Mouse (Mus musculus) G1E (cell line): ENCODE results near the gene B3gnt8. TPM values are rescaled to one million over a fixed set of nuclear protein-coding genes. Genes with fewer than 3 reads are reported as not detected.

ENCODE experiments used
- ATAC-seq: 2 replicates; pipeline ENCODE4 v1.8.0; 2016; ENCODE audit warnings: mild to moderate bottlenecking; ENCODE audit not compliant: insufficient number of reproducible peaks, poor library complexity, low FRiP score, severe bottlenecking; ENCODE audit errors: extremely low read depth
- DNase-seq: peaks from one replicate; pipeline ENCODE4 v3.0.0; 2012; ENCODE audit warnings: low spot score
- H3K27me3 ChIP-seq: 2 replicates; pipeline ENCODE4 v1.6.1; 2012; ENCODE audit warnings: mild to moderate bottlenecking, low read length, inconsistent platforms; ENCODE audit not compliant: insufficient read depth
- H3K36me3 ChIP-seq: replicated peaks from 2 replicates; pipeline ENCODE3; 2012; ENCODE audit warnings: mild to moderate bottlenecking, inconsistent platforms
- H3K4me1 ChIP-seq: 2 replicates; pipeline ENCODE4 v1.6.1; 2012; ENCODE audit warnings: low read depth, low read length, inconsistent platforms, mixed read lengths; ENCODE audit not compliant: insufficient read depth
- H3K4me3 ChIP-seq: 2 replicates; pipeline ENCODE4 v1.5.1; 2012; ENCODE audit warnings: low read depth, mild to moderate bottlenecking, inconsistent platforms, low read length, moderate library complexity, mixed read lengths
- H3K9me3 ChIP-seq: replicated peaks from 2 replicates; pipeline ENCODE4 v1.6.1; 2012; ENCODE audit warnings: inconsistent platforms
- CTCF ChIP-seq: IDR thresholded peaks from 2 replicates; pipeline ENCODE4 v1.5.1; 2012; ENCODE audit warnings: low read depth, low read length, inconsistent platforms, mixed read lengths
- GATA1 ChIP-seq: IDR thresholded peaks from 2 replicates; pipeline ENCODE4 v1.6.1; 2012; ENCODE audit warnings: borderline replicate concordance, low read length, inconsistent platforms, mixed read lengths
- GATA2 ChIP-seq: IDR thresholded peaks from 2 replicates; pipeline ENCODE4 v1.6.1; 2012; ENCODE audit warnings: low read depth, low read length, inconsistent platforms, borderline replicate concordance
- POLR2AphosphoS5 ChIP-seq: IDR thresholded peaks from 2 replicates; pipeline ENCODE4 v1.6.1; 2012; ENCODE audit warnings: low read depth, low read length, inconsistent platforms; ENCODE audit not compliant: insufficient replicate concordance
- TAL1 ChIP-seq: conservative IDR thresholded peaks from 2 replicates; pipeline ENCODE4 v1.6.1; 2012; ENCODE audit warnings: low read depth, low read length, inconsistent platforms, mixed read lengths
- polyA plus RNA-seq: library from polyadenylated mRNA; stranded (reverse); fragments of >175 nt; gene quantifications from 2 replicates; pipeline ENCODE4 v1.2.3, GENCODE M21; 2012
- total RNA-seq, 2 experiments: library from RNA; stranded (forward) in 1 of 2; stranded (reverse) in 1 of 2; fragments of 200-1000 nt in 1 of 2; fragments of >200 nt in 1 of 2; fragmentation: Nextera tagmentation in 1 of 2; gene quantifications; 2 replicates each; pipeline ENCODE4 v1.2.3; 2014 to 2017

B3gnt8 gene
- total and polyA plus RNA-seq, 3 experiments, result 0.83 to 1.3 (median 0.98) TPM

DNA sequence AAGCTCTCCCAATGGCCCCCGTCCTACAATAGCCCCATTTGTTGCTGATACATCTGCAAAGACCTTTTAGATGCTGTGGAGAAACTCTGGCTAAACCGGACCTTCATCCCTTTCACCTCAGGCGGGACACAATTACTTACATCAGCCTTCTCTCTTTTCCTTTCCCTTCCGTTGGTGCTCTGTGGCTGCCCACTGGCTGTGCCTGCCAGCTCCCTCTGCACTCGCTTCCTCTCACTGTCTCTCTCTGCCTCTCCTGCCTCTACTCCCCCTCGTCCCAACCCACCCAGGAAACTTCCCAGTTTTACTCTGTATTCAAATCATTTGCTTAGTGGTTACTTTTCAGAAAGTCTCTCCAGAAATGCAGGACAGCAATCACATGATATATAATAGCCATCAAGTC lies 16.4 kb upstream of the B3gnt8 start:
- TF ChIP-seq TAL1 (no peak), CTCF (no peak), GATA2 (no peak), POLR2AphosphoS5 (no peak), GATA1 (no peak)
- no peak overlapping the region for H3K4me3 ChIP-seq
- H3K4me1 ChIP-seq, result peaks cover 11% of the 10 kb centered on the region
- peaks cover 21% of the 10 kb centered on the region for H3K27me3 ChIP-seq
- H3K9me3 ChIP-seq, result no peaks in the 10 kb centered on the region
- ATAC-seq, result no peak
- H3K36me3 ChIP-seq, result no peaks in the 10 kb centered on the region
- DNase-seq, result no peak

DNA sequence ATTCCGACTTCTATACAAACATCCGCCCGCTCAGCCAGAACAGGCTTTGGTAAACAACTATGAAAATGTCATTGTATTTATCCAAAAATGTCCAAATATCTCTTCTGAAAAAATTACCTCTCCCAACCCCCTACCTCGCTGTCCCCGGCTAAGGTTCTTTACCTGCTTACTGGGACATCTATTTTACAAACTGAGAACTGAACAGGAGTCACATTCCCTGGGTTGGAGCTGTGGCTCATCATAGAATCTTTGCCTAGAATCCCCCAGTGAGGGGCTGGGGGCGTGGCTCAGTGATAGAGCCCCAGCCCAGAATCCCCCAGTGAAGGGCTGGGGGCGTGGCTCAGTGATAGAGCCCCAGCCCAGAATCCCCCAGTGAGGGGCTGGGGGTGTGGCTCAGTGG lies 15.0 kb upstream of the B3gnt8 start:
- Histone ChIP-seq H3K9me3 (no peaks in the 10 kb centered on the region), H3K4me3 (no peak overlapping the region), H3K4me1 (peaks cover 11% of the 10 kb centered on the region), H3K27me3 (peaks cover 35% of the 10 kb centered on the region), H3K36me3 (no peaks in the 10 kb centered on the region)
- ATAC-seq (no peak), DNase-seq (no peak)
- TF ChIP-seq CTCF, result no peak
- no peak for TF ChIP-seq GATA2
- TF ChIP-seq GATA1, result no peak
- TF ChIP-seq TAL1, result no peak
- TF ChIP-seq POLR2AphosphoS5, result no peak

DNA sequence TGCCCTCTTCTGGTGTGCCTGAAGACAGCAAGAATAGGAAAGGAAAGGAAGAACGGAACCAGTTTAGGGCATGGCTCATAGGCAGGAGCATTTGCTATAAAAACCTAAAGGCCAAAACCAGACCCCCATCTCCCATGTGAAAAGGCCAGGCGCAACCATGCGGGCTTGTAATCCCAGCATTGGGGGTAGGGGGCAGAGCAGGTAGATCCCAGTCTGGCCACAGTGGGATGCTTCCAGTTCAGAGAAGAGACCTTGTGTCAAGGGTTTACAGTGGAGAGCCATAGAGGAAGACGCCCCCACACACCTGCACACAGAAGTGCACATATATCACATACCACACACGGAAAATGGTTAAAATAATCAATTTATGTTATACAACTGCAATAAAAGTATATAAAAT lies 12.4 kb upstream of the B3gnt8 start:
- Histone ChIP-seq H3K36me3 (no peaks in the 10 kb centered on the region), H3K4me1 (peaks cover 8% of the 10 kb centered on the region), H3K9me3 (no peaks in the 10 kb centered on the region), H3K27me3 (peaks cover 31% of the 10 kb centered on the region), H3K4me3 (no peak overlapping the region)
- no peak for TF ChIP-seq GATA1
- TF ChIP-seq TAL1, result no peak
- no peak for TF ChIP-seq POLR2AphosphoS5
- TF ChIP-seq CTCF, result no peak
- TF ChIP-seq GATA2, result no peak
- ATAC-seq, result no peak
- no peak for DNase-seq

DNA sequence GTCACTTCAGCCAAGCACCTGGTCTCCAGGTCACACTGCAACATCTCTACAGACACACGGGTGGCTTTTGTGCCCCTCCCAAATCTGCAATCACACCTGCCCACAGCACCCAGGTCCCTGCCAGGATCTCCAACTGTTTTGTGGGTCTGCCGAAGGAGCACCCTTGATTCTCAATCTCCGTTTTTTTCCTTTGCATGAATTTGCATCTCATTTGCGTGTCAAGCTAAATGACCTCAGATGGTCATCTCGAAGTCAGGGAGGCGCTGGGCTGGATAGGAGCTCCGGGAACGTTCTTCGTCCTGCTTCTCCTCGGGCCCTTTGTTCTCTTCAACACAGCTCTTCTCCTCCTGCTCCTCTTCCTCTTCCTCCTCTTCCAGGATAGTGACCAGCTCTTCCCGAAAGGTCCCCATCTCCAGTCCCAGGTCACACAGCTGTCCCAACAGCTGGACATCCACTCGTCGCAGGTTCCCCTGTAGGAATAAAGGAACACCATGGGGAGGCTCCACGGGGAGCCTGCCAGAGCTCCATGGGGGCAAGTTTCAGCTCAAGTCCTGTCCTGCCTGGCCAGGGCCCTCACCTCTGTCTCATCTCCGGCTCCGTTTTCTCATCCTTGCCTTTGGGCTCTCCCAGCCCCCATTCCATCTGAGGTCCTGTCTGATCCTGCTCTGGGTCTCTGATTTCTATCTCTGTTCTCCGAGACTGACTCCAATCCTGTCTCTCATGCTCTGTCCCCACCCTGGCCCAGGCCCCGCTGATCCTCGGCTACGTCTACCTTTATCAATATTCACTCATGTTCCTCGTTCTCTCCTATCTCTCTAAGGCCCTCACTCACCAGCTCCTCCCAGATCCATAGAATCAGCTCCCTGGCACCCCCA lies 11.4 kb upstream of the B3gnt8 start:
- peaks cover under 1% of the 10 kb centered on the region for H3K36me3 ChIP-seq
- H3K9me3 ChIP-seq, result no peaks in the 10 kb centered on the region
- ATAC-seq, result no peak
- H3K4me3 ChIP-seq, result no peak overlapping the region
- no peak for TF ChIP-seq POLR2AphosphoS5
- no peak for TF ChIP-seq CTCF
- no peak for TF ChIP-seq GATA2
- no peak for TF ChIP-seq GATA1
- no peak for TF ChIP-seq TAL1
- DNase-seq, result no peak
- H3K4me1 ChIP-seq, result peaks cover 10% of the 10 kb centered on the region
- H3K27me3 ChIP-seq, result peaks cover 31% of the 10 kb centered on the region

DNA sequence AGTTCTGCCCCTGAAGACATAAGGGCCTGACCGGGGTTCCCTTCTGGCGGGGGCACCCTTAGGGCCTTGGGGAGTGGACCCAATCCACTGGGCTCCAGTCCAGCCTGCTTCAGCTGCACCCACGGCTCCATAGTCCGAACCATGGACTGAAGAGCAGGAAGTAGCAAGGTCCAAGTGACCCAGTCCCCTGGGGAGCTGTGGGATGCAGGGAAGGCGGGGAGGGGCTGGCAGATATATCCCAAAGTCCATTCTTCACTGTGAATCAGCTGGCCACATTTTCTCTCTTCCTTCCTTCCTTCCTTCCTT lies 10.8 kb upstream of the B3gnt8 start, which contains the start of gene Erich4:
Erich4 (minus strand) TSS at position 187 of the 306 bp plus-strand sequence.
- DNase-seq (no peak), ATAC-seq (no peak)
- Histone ChIP-seq H3K27me3 (peaks cover 31% of the 10 kb centered on the region), H3K4me3 (no peak within 1 kb of the TSS), H3K4me1 (peaks cover 14% of the 10 kb centered on the region), H3K36me3 (peaks cover 6% of the 10 kb centered on the region), H3K9me3 (no peaks in the 10 kb centered on the region)
- TF ChIP-seq GATA2 (no peak), POLR2AphosphoS5 (no peak), TAL1 (no peak), CTCF (no peak), GATA1 (no peak)

DNA sequence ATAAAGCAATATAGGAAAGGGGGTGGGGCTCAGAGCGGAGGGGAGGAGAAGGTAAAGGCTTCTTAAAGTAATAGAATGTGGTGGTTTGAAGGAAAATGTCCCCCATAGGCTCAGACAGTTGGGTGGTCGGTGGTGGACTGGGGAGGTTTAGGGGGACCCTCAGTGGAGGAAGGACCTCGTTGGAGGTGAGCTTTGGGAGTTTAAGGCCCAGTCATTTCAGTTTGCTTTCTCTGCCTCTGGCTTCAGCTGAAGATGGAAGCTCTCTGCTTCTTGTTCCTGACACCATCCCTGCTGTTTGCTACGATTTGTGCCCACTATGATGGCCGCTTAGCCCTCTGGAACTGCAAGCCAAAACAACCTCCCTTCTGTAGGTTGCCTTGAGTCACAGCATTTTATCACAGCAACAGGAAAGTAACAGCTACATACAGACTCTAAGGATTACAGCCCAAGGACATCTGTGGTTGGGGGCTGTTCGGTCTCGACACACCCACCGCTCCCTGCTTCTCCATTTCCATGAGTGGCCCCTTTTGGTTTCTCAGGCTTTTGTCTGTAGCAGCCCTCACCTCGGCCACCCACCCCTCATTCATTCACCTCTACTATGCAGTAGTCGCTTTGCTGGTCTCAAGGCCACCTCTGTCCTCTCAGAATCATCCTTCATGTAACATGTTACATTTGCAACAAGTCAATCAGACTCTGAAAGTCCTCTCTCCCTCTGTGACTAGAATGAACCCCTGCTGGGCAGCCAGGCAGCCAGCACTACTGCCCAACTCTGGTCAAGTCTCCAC lies 8.9 kb upstream of the B3gnt8 start:
- TF ChIP-seq GATA1 (no peak), GATA2 (no peak), POLR2AphosphoS5 (no peak), CTCF (no peak), TAL1 (no peak)
- no peak overlapping the region for H3K4me3 ChIP-seq
- H3K4me1 ChIP-seq, result peaks cover 15% of the 10 kb centered on the region
- H3K36me3 ChIP-seq, result peaks cover 25% of the 10 kb centered on the region
- H3K27me3 ChIP-seq, result peaks cover 29% of the 10 kb centered on the region
- DNase-seq, result no peak
- H3K9me3 ChIP-seq, result no peaks in the 10 kb centered on the region
- ATAC-seq, result no peak
